Mouse (Mus musculus): ENCODE results near the gene Itga6. TPM values are rescaled to one million over a fixed set of nuclear protein-coding genes. Genes with fewer than 3 reads are reported as not detected.

Gene Itga6
- polyA plus RNA-seq, 1 experiment: 33.1 TPM

GRCm38 (mm10) chr2:71701341-71701740, 44.1 kb upstream of the Itga6 start:
- no peak overlapping the region for H3ac ChIP-seq (ENCODE audit: control insufficient read depth, insufficient read length, low read depth)
- H3K36me3 ChIP-seq (ENCODE audit: control insufficient read depth, insufficient read depth): no peaks in the 10 kb centered on the region
- H3K79me2 ChIP-seq (ENCODE audit: control insufficient read depth, insufficient read depth): no peaks in the 10 kb centered on the region
- H3K79me3 ChIP-seq (ENCODE audit: low read depth): no peaks in the 10 kb centered on the region
- H3K27me3 ChIP-seq (ENCODE audit: control insufficient read depth, insufficient read depth, insufficient read length): no peaks in the 10 kb centered on the region
- no peak overlapping the region for H3K4me3 ChIP-seq (ENCODE audit: insufficient read depth, poor library complexity, severe bottlenecking)
- TF ChIP-seq CTCF (IDR thresholded peaks at IDR 0.05; ENCODE audit: control insufficient read depth, insufficient read depth, insufficient read length) (no peak), MYOG (IDR thresholded peaks at IDR 0.05; ENCODE audit: control insufficient read depth, extremely low read depth, insufficient read length) (no peak), MYOD1 (IDR thresholded peaks at IDR 0.05; ENCODE audit: control insufficient read depth, insufficient read length, low read depth) (no peak), MAX (IDR thresholded peaks at IDR 0.05) (no peak), FOSL1 (IDR thresholded peaks at IDR 0.05; ENCODE audit: insufficient read depth, low read length, poor library complexity, severe bottlenecking) (no peak), CEBPB (IDR thresholded peaks at IDR 0.05; ENCODE audit: low read depth) (no peak), USF1 (IDR thresholded peaks at IDR 0.05; ENCODE audit: low read depth) (no peak)

- Histone ChIP-seq H3K79me2 (ENCODE audit: control insufficient read depth, insufficient read depth) (no peaks in the 10 kb centered on the region), H3ac (ENCODE audit: control insufficient read depth, insufficient read length, low read depth) (no peak overlapping the region), H3K27me3 (ENCODE audit: control insufficient read depth, insufficient read depth, insufficient read length) (no peaks in the 10 kb centered on the region), H3K4me3 (ENCODE audit: insufficient read depth, poor library complexity, severe bottlenecking) (no peak overlapping the region), H3K79me3 (ENCODE audit: low read depth) (no peaks in the 10 kb centered on the region), H3K36me3 (ENCODE audit: control insufficient read depth, insufficient read depth) (no peaks in the 10 kb centered on the region)
- TF ChIP-seq CTCF (IDR thresholded peaks at IDR 0.05; ENCODE audit: control insufficient read depth, insufficient read depth, insufficient read length): no peak
- TF ChIP-seq MAX (IDR thresholded peaks at IDR 0.05): no peak
- no peak for TF ChIP-seq USF1 (IDR thresholded peaks at IDR 0.05; ENCODE audit: low read depth)
- no peak for TF ChIP-seq MYOG (IDR thresholded peaks at IDR 0.05; ENCODE audit: control insufficient read depth, extremely low read depth, insufficient read length)
- no peak for TF ChIP-seq MYOD1 (IDR thresholded peaks at IDR 0.05; ENCODE audit: control insufficient read depth, insufficient read length, low read depth)
- no peak for TF ChIP-seq CEBPB (IDR thresholded peaks at IDR 0.05; ENCODE audit: low read depth)
- TF ChIP-seq FOSL1 (IDR thresholded peaks at IDR 0.05; ENCODE audit: insufficient read depth, low read length, poor library complexity, severe bottlenecking): no peak
Measured at GRCm38 (mm10) chr2:71704309-71704708, 41.1 kb upstream of the Itga6 start.

GRCm38 (mm10) chr2:71708886-71709285, 36.5 kb upstream of the Itga6 start:
- no peaks in the 10 kb centered on the region for H3K27me3 ChIP-seq (ENCODE audit: control insufficient read depth, insufficient read depth, insufficient read length)
- no peaks in the 10 kb centered on the region for H3K79me3 ChIP-seq (ENCODE audit: low read depth)
- H3K79me2 ChIP-seq (ENCODE audit: control insufficient read depth, insufficient read depth): no peaks in the 10 kb centered on the region
- no peaks in the 10 kb centered on the region for H3K36me3 ChIP-seq (ENCODE audit: control insufficient read depth, insufficient read depth)
- no peak overlapping the region for H3K4me3 ChIP-seq (ENCODE audit: insufficient read depth, poor library complexity, severe bottlenecking)
- TF ChIP-seq CEBPB (IDR thresholded peaks at IDR 0.05; ENCODE audit: low read depth): no peak
- no peak for TF ChIP-seq MAX (IDR thresholded peaks at IDR 0.05)
- no peak for TF ChIP-seq CTCF (IDR thresholded peaks at IDR 0.05; ENCODE audit: control insufficient read depth, insufficient read depth, insufficient read length)
- TF ChIP-seq USF1 (IDR thresholded peaks at IDR 0.05; ENCODE audit: low read depth): no peak
- TF ChIP-seq FOSL1 (IDR thresholded peaks at IDR 0.05; ENCODE audit: insufficient read depth, low read length, poor library complexity, severe bottlenecking): no peak
- TF ChIP-seq MYOD1 (IDR thresholded peaks at IDR 0.05; ENCODE audit: control insufficient read depth, insufficient read length, low read depth): no peak
- no peak for TF ChIP-seq MYOG (IDR thresholded peaks at IDR 0.05; ENCODE audit: control insufficient read depth, extremely low read depth, insufficient read length)
- H3ac ChIP-seq (ENCODE audit: control insufficient read depth, insufficient read length, low read depth): no peak overlapping the region

DNA sequence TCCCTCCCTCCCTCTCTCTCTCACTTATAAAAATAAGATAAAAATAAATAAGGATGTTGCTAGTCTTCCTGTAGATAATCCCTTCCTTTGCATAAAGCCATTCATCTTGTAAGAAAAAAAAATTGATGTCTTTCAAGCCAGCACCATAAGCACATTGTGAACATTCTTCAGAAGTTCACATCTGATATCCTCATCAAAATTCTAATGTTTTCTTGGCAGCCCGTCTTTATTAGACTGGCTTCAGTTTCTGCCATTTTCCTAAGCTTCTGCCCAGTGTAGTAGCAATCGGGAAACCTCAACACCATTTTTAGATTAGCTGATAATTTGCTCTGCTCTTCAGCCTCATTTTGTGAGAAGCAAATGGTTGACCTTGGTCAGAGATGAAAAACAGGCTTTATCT, 33.8 kb upstream of the Itga6 start:
- Histone ChIP-seq H3ac (ENCODE audit: control insufficient read depth, insufficient read length, low read depth) (no peak overlapping the region), H3K4me3 (ENCODE audit: insufficient read depth, poor library complexity, severe bottlenecking) (no peak overlapping the region), H3K36me3 (ENCODE audit: control insufficient read depth, insufficient read depth) (no peaks in the 10 kb centered on the region), H3K27me3 (ENCODE audit: control insufficient read depth, insufficient read depth, insufficient read length) (no peaks in the 10 kb centered on the region), H3K79me2 (ENCODE audit: control insufficient read depth, insufficient read depth) (no peaks in the 10 kb centered on the region), H3K79me3 (ENCODE audit: low read depth) (no peaks in the 10 kb centered on the region)
- TF ChIP-seq MYOD1 (IDR thresholded peaks at IDR 0.05; ENCODE audit: control insufficient read depth, insufficient read length, low read depth): no peak
- TF ChIP-seq CEBPB (IDR thresholded peaks at IDR 0.05; ENCODE audit: low read depth): no peak
- no peak for TF ChIP-seq USF1 (IDR thresholded peaks at IDR 0.05; ENCODE audit: low read depth)
- no peak for TF ChIP-seq MYOG (IDR thresholded peaks at IDR 0.05; ENCODE audit: control insufficient read depth, extremely low read depth, insufficient read length)
- TF ChIP-seq FOSL1 (IDR thresholded peaks at IDR 0.05; ENCODE audit: insufficient read depth, low read length, poor library complexity, severe bottlenecking): no peak
- no peak for TF ChIP-seq MAX (IDR thresholded peaks at IDR 0.05)
- TF ChIP-seq CTCF (IDR thresholded peaks at IDR 0.05; ENCODE audit: control insufficient read depth, insufficient read depth, insufficient read length): no peak

DNA sequence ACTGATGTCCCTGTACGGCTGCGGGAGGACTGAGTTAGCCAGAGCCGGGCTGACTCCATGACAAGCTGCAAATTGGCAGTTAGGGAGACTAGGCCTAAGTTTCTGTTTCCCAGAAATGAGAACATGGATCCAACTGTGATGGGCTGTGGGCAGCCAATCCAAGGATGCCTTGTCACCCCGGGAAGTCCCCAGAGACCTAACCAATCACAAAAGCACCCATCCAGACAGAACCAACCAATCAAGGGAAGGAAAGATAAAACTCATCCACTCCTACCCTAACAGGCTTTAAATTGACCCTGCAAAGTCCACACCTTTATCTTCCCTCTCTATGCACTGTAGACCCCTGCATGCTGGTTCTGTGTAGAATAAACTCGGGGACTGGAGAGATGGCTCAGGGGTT, 31.0 kb upstream of the Itga6 start:
- H3K79me2 ChIP-seq (ENCODE audit: control insufficient read depth, insufficient read depth): no peaks in the 10 kb centered on the region
- no peaks in the 10 kb centered on the region for H3K79me3 ChIP-seq (ENCODE audit: low read depth)
- H3K27me3 ChIP-seq (ENCODE audit: control insufficient read depth, insufficient read depth, insufficient read length): no peaks in the 10 kb centered on the region
- TF ChIP-seq MYOD1 (IDR thresholded peaks at IDR 0.05; ENCODE audit: control insufficient read depth, insufficient read length, low read depth) (no peak), MYOG (IDR thresholded peaks at IDR 0.05; ENCODE audit: control insufficient read depth, extremely low read depth, insufficient read length) (no peak), MAX (IDR thresholded peaks at IDR 0.05) (no peak), USF1 (IDR thresholded peaks at IDR 0.05; ENCODE audit: low read depth) (no peak), CEBPB (IDR thresholded peaks at IDR 0.05; ENCODE audit: low read depth) (no peak), CTCF (IDR thresholded peaks at IDR 0.05; ENCODE audit: control insufficient read depth, insufficient read depth, insufficient read length) (no peak), FOSL1 (IDR thresholded peaks at IDR 0.05; ENCODE audit: insufficient read depth, low read length, poor library complexity, severe bottlenecking) (no peak)
- H3K36me3 ChIP-seq (ENCODE audit: control insufficient read depth, insufficient read depth): no peaks in the 10 kb centered on the region
- no peak overlapping the region for H3ac ChIP-seq (ENCODE audit: control insufficient read depth, insufficient read length, low read depth)
- no peak overlapping the region for H3K4me3 ChIP-seq (ENCODE audit: insufficient read depth, poor library complexity, severe bottlenecking)

DNA sequence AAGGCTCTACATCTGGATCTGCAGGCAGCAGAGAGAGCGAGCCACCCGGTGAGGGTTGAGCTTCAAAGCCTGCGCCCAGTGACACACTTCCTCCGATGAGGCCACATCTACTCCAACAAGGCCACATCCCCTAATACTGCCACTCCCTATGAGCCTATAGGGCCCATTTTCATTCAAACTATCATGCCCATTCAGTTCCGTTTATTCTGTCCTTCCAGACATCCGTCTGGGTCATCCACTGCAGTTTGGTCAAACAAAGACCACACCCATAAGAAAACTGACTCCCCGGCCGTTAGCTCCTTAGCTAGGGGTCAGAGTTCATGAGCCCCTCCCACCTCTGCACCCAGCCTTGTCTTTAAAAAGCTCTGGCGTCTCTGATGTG, 26.4 kb upstream of the Itga6 start:
- Histone ChIP-seq H3K27me3 (ENCODE audit: control insufficient read depth, insufficient read depth, insufficient read length) (no peaks in the 10 kb centered on the region), H3K79me2 (ENCODE audit: control insufficient read depth, insufficient read depth) (no peaks in the 10 kb centered on the region), H3ac (ENCODE audit: control insufficient read depth, insufficient read length, low read depth) (no peak overlapping the region), H3K4me3 (ENCODE audit: insufficient read depth, poor library complexity, severe bottlenecking) (no peak overlapping the region), H3K36me3 (ENCODE audit: control insufficient read depth, insufficient read depth) (no peaks in the 10 kb centered on the region), H3K79me3 (ENCODE audit: low read depth) (no peaks in the 10 kb centered on the region)
- TF ChIP-seq MYOG (IDR thresholded peaks at IDR 0.05; ENCODE audit: control insufficient read depth, extremely low read depth, insufficient read length) (no peak), MYOD1 (IDR thresholded peaks at IDR 0.05; ENCODE audit: control insufficient read depth, insufficient read length, low read depth) (no peak), FOSL1 (IDR thresholded peaks at IDR 0.05; ENCODE audit: insufficient read depth, low read length, poor library complexity, severe bottlenecking) (no peak), MAX (IDR thresholded peaks at IDR 0.05) (no peak), CEBPB (IDR thresholded peaks at IDR 0.05; ENCODE audit: low read depth) (no peak), CTCF (IDR thresholded peaks at IDR 0.05; ENCODE audit: control insufficient read depth, insufficient read depth, insufficient read length) (no peak), USF1 (IDR thresholded peaks at IDR 0.05; ENCODE audit: low read depth) (no peak)

All from C2C12 (cell line).